Mouse (Mus musculus): ENCODE data around the gene Gm8267. TPM values are rescaled to one million over a fixed set of nuclear protein-coding genes. Genes with fewer than 3 reads are reported as not detected.
"Not testable (repeated sequence)": the region's sequence is repeated elsewhere in the genome, so short reads cannot be mapped to it uniquely, and the experiment has no call there.

The Gm8267 gene
- not detected in 2 replicates for polyA plus RNA-seq (2012)

DNA sequence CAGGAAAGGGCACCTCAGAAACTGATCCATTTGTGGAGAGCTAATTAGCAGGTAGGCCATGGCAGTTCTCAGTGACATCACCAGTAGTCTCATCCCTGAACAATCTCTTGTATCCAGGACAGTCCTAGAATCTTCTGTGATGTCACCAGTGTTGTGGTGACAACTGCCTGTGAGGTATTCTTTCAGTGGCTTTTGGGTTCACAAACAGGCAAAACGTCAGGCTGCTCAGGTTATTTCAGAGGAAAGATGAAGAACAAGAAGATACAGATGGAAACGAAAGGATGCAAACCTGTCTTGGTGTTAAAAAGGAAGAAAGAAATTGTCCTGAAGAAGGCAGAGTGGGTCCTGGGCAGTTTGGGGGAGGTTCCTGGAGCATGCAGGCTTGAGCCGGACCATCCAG lies at the start of gene Gm8267:
Gene Gm8267 (minus strand): TSS at position 101 of the 400 bp plus-strand sequence.
- TF ChIP-seq TAL1 (IDR thresholded peaks at IDR 0.05; ENCODE audit: low read length) (no peak), GATA1 (IDR thresholded peaks at IDR 0.05; ENCODE audit: low read length) (no peak)
- no peaks in the 10 kb centered on the region for H3K9me3 ChIP-seq (ENCODE audit: control insufficient read depth, low read length)
- H3K4me3 ChIP-seq (replicated peaks): no peak within 1 kb of the TSS
- no peaks in the 10 kb centered on the region for H3K36me3 ChIP-seq (ENCODE audit: control insufficient read depth)
- H3K4me1 ChIP-seq (ENCODE audit: control insufficient read depth): no peaks in the 10 kb centered on the region
- H3K27me3 ChIP-seq (ENCODE audit: control insufficient read depth): no peaks in the 10 kb centered on the region

DNA sequence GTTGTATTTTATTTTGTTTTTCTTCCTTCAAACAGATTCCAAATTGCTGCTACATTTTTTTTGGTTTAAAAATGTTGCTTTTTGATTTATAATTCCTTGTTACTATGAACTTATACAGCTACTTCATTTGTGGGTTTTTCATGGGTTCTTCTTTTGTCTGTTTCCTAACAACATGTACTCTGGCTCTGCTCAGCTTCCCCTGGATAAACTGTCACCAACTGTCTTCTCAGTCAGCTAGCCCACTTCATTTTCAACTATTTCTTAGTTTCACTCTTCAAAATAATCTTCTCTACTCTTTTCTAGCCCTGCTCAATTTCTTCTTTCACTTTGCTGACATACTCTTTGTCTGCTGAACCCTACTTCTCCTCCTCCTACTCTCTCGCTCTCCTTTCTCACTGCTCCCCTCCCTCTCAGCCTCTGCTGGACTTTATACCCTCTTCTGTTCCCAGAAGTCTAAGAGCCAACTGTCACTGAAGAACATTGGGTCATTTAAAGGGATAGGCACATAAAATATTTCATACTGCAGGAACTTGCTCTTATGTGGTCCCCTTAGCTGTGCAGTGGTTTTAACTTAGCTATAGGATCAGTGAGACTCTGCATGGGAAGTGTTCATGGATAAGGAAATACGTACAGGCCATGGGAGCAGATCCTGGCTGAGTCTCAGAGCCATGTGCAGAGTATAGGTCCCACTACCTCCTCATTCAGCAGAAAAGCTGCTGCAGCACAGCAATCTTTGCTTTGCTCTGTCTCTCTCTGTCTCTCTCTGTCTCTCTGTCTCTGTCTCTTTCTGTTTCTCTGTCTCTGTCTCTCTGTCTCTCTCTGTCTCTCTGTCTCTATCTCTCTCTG lies 39.6 kb upstream of the Gm8267 start:
- H3K9me3 ChIP-seq (ENCODE audit: control insufficient read depth, low read length); H3K27me3 ChIP-seq (ENCODE audit: control insufficient read depth); H3K4me1 ChIP-seq (ENCODE audit: control insufficient read depth); H3K4me3 ChIP-seq (replicated peaks); H3K36me3 ChIP-seq (ENCODE audit: control insufficient read depth): not testable (repeated sequence)

- not testable (repeated sequence) for H3K4me3 ChIP-seq (replicated peaks); H3K27me3 ChIP-seq (ENCODE audit: control insufficient read depth); H3K4me1 ChIP-seq (ENCODE audit: control insufficient read depth); H3K9me3 ChIP-seq (ENCODE audit: control insufficient read depth, low read length); H3K36me3 ChIP-seq (ENCODE audit: control insufficient read depth)
Observed at GRCm38 (mm10) chr14:44742789-44743188, 7.4 kb downstream of the Gm8267 start.

DNA sequence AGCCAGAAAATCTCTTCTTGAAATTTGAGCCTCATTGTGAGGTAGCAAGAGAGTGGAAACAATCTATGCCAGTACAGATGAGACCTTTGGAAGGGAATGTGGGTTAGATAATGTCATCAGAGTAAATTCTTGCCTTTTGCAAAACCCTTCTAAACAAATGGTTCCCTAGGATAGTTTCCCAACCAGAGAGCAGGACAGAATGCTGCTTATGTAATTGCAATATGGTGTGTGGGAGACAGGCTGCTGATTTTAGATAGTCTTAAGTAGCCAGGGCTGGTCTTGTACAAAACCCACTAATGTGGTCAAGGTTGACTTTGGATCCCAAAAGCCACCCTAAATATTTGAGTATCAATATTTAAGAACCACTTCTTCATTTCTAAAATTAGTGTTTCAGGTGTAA lies 19.4 kb downstream of the Gm8267 start:
- H3K27me3 ChIP-seq (ENCODE audit: control insufficient read depth); H3K4me1 ChIP-seq (ENCODE audit: control insufficient read depth); H3K36me3 ChIP-seq (ENCODE audit: control insufficient read depth); H3K4me3 ChIP-seq (replicated peaks); H3K9me3 ChIP-seq (ENCODE audit: control insufficient read depth, low read length): not testable (repeated sequence)

GRCm38 (mm10) chr14:44706356-44706755 lies 43.8 kb downstream of the Gm8267 start, which contains the start of gene Gm8257:
Gene Gm8257 (minus strand): TSS chr14:44706456.
- not testable (repeated sequence) for H3K4me1 ChIP-seq (ENCODE audit: control insufficient read depth); H3K27me3 ChIP-seq (ENCODE audit: control insufficient read depth); H3K36me3 ChIP-seq (ENCODE audit: control insufficient read depth); H3K9me3 ChIP-seq (ENCODE audit: control insufficient read depth, low read length); H3K4me3 ChIP-seq (replicated peaks)

Other genes with a start within 250 kb of the Gm8267 start
- not detected in 2 replicates for gene Gm17093, start 232.1 kb downstream of the Gm8267 start, polyA plus RNA-seq (2012)
- not detected in 2 replicates for gene Gm8247, start 167.2 kb downstream of the Gm8267 start, polyA plus RNA-seq (2012)
- not detected in 2 replicates for gene Gm5624, start 122.4 kb downstream of the Gm8267 start, polyA plus RNA-seq (2012)
- not detected in 2 replicates for gene Gm8257, start 43.9 kb downstream of the Gm8267 start, polyA plus RNA-seq (2012)
- gene Ptgdr, start 109.0 kb upstream of the Gm8267 start, polyA plus RNA-seq (2012): not detected in 2 replicates
- 0.01 and 0.02 TPM in 2 replicates for gene Ptger2, start 237.9 kb upstream of the Gm8267 start, polyA plus RNA-seq (2012)